Mouse (Mus musculus): ENCODE results near the gene Abcb4.
A peak's percentile ranks its signal among the peaks of the same experiment; 100 is the strongest.
"Not testable (repeated sequence)": the region's sequence is repeated elsewhere in the genome, so short reads cannot be mapped to it uniquely, and the experiment has no call there.

Abcb4 gene

GRCm38 (mm10) chr5:8904539-8904938 lies 11.0 kb downstream of the Abcb4 start:
- DNase-seq (ENCODE audit: low spot score in 2 of 2): no peak

GRCm38 (mm10) chr5:8911567-8912198 lies 18.2 kb downstream of the Abcb4 start:
- peak; percentile 23 to 25 for DNase-seq (ENCODE audit: low spot score in 2 of 2)

GRCm38 (mm10) chr5:8916400-8916799 lies 22.9 kb downstream of the Abcb4 start:
- DNase-seq (ENCODE audit: low spot score in 2 of 2): no peak

GRCm38 (mm10) chr5:8917069-8917468 lies 23.6 kb downstream of the Abcb4 start:
- DNase-seq (ENCODE audit: low spot score in 2 of 2): peak; percentile 51 to 60

GRCm38 (mm10) chr5:8928440-8928839 lies 34.9 kb downstream of the Abcb4 start:
- no peak for DNase-seq (ENCODE audit: low spot score in 2 of 2)

- no peak for DNase-seq (ENCODE audit: low spot score in 2 of 2)
These were observed 44.4 kb downstream of the Abcb4 start for GRCm38 (mm10) chr5:8937965-8938364.

- not testable (repeated sequence) for DNase-seq (ENCODE audit: low spot score in 2 of 2)
These were observed 47.7 kb downstream of the Abcb4 start for GRCm38 (mm10) chr5:8941266-8941665.

- DNase-seq (ENCODE audit: low spot score in 2 of 2): peak; percentile 72 to 74
These were observed 50.3 kb downstream of the Abcb4 start for GRCm38 (mm10) chr5:8943836-8944235.

GRCm38 (mm10) chr5:8947423-8948110 lies 54.0 kb downstream of the Abcb4 start:
- no peak for DNase-seq (ENCODE audit: low spot score in 2 of 2)

- DNase-seq (ENCODE audit: low spot score in 2 of 2): no peak
These were observed 60.1 kb downstream of the Abcb4 start for GRCm38 (mm10) chr5:8953660-8954059.

GRCm38 (mm10) chr5:8955544-8955943 lies 62.0 kb downstream of the Abcb4 start:
- no peak for DNase-seq (ENCODE audit: low spot score in 2 of 2)

GRCm38 (mm10) chr5:8960534-8960933 lies 67.0 kb downstream of the Abcb4 start:
- DNase-seq (ENCODE audit: low spot score in 2 of 2): no peak

- DNase-seq (ENCODE audit: low spot score in 2 of 2): peak; percentile 13 to 23
These were observed 71.0 kb downstream of the Abcb4 start for GRCm38 (mm10) chr5:8964487-8964886.

GRCm38 (mm10) chr5:8970694-8971093 lies 77.2 kb downstream of the Abcb4 start:
- DNase-seq (ENCODE audit: low spot score in 2 of 2): no peak

- DNase-seq (ENCODE audit: low spot score in 2 of 2): no peak
These were observed 78.8 kb downstream of the Abcb4 start for GRCm38 (mm10) chr5:8972355-8972754.

GRCm38 (mm10) chr5:8974721-8975120 lies 81.2 kb downstream of the Abcb4 start:
- no peak for DNase-seq (ENCODE audit: low spot score in 2 of 2)

GRCm38 (mm10) chr5:8985470-8985869 lies 92.0 kb downstream of the Abcb4 start:
- DNase-seq (ENCODE audit: low spot score in 2 of 2): no peak

GRCm38 (mm10) chr5:8987925-8988324 lies 94.4 kb downstream of the Abcb4 start:
- no peak for DNase-seq (ENCODE audit: low spot score in 2 of 2)

GRCm38 (mm10) chr5:8990526-8990925 lies 97.0 kb downstream of the Abcb4 start:
- DNase-seq (ENCODE audit: low spot score in 2 of 2): no peak

- no peak for DNase-seq (ENCODE audit: low spot score in 2 of 2)
These were observed 98.1 kb downstream of the Abcb4 start for GRCm38 (mm10) chr5:8991626-8992025.

GRCm38 (mm10) chr5:8995966-8996685 lies 102.6 kb downstream of the Abcb4 start:
- DNase-seq (ENCODE audit: low spot score in 2 of 2): peak in 1 of 2 experiments; percentile 7

- peak; percentile 92 for DNase-seq (ENCODE audit: low spot score in 2 of 2)
These were observed 103.4 kb downstream of the Abcb4 start, which contains the start of gene Crot for GRCm38 (mm10) chr5:8996686-8997512. Gene Crot (minus strand): TSS chr5:8997324.
